Mouse (Mus musculus): ENCODE measurements around the gene Akap6. TPM values are rescaled to one million over a fixed set of nuclear protein-coding genes. Genes with fewer than 3 reads are reported as not detected.
A peak's percentile ranks its signal among the peaks of the same experiment; 100 is the strongest.

Akap6 gene
- polyA plus RNA-seq, 1 experiment from 2014 or later = 4.3 TPM

GRCm38 (mm10) chr12:52874332-52874923 is 175.2 kb downstream of the Akap6 start:
- Histone ChIP-seq H3K4me1 (no peaks in the 10 kb centered on the region), H3K4me3 (no peak overlapping the region), H3K36me3 (replicated peaks) (no peaks in the 10 kb centered on the region), H3K9me3 (no peaks in the 10 kb centered on the region), H3K27ac (replicated peaks) (no peak overlapping the region), H3K27me3 (replicated peaks; ENCODE audit: low read depth, poor library complexity, severe bottlenecking) (no peaks in the 10 kb centered on the region)
- WGBS = 77% methylated on average over 9 of the region's 9 CpGs
- DNase-seq (ENCODE audit: low spot score) = no peak

GRCm38 (mm10) chr12:52876065-52876464 is 176.9 kb downstream of the Akap6 start:
- WGBS = 45% methylated on average over 4 of the region's 4 CpGs
- H3K27ac ChIP-seq (replicated peaks) = no peak overlapping the region
- peaks cover 6% of the 10 kb centered on the region; the same call in 1 of the 2 replicates for H3K4me1 ChIP-seq
- H3K4me3 ChIP-seq = no peak overlapping the region
- H3K36me3 ChIP-seq (replicated peaks) = no peaks in the 10 kb centered on the region
- H3K27me3 ChIP-seq (replicated peaks; ENCODE audit: low read depth, poor library complexity, severe bottlenecking) = no peaks in the 10 kb centered on the region
- H3K9me3 ChIP-seq = no peaks in the 10 kb centered on the region
- DNase-seq (ENCODE audit: low spot score) = no peak

- H3K27me3 ChIP-seq (replicated peaks; ENCODE audit: low read depth, poor library complexity, severe bottlenecking) = no peaks in the 10 kb centered on the region
- peaks cover 6% of the 10 kb centered on the region; the same call in 1 of the 2 replicates for H3K4me1 ChIP-seq
- no peak overlapping the region for H3K27ac ChIP-seq (replicated peaks)
- H3K36me3 ChIP-seq (replicated peaks) = no peaks in the 10 kb centered on the region
- no peaks in the 10 kb centered on the region for H3K9me3 ChIP-seq
- WGBS = 90% methylated on average over 8 of the region's 8 CpGs
- no peak overlapping the region for H3K4me3 ChIP-seq
- no peak for DNase-seq (ENCODE audit: low spot score)
Measured at GRCm38 (mm10) chr12:52876978-52877769, 178.0 kb downstream of the Akap6 start.

GRCm38 (mm10) chr12:52879324-52879723 is 180.1 kb downstream of the Akap6 start:
- no peaks in the 10 kb centered on the region for H3K36me3 ChIP-seq (replicated peaks)
- H3K27ac ChIP-seq (replicated peaks) = no peak overlapping the region
- WGBS = 87% methylated on average over 8 of the region's 8 CpGs
- DNase-seq (ENCODE audit: low spot score) = no peak
- no peaks in the 10 kb centered on the region for H3K27me3 ChIP-seq (replicated peaks; ENCODE audit: low read depth, poor library complexity, severe bottlenecking)
- H3K4me1 ChIP-seq = peaks cover 14% of the 10 kb centered on the region
- no peak overlapping the region for H3K4me3 ChIP-seq
- H3K9me3 ChIP-seq = no peaks in the 10 kb centered on the region

GRCm38 (mm10) chr12:52892519-52892918 is 193.3 kb downstream of the Akap6 start:
- no peak overlapping the region for H3K27ac ChIP-seq (replicated peaks)
- no peaks in the 10 kb centered on the region for H3K36me3 ChIP-seq (replicated peaks)
- no peaks in the 10 kb centered on the region for H3K9me3 ChIP-seq
- 97% methylated on average over 7 of the region's 7 CpGs for WGBS
- no peaks in the 10 kb centered on the region for H3K27me3 ChIP-seq (replicated peaks; ENCODE audit: low read depth, poor library complexity, severe bottlenecking)
- no peak for DNase-seq (ENCODE audit: low spot score)
- no peak overlapping the region for H3K4me3 ChIP-seq
- H3K4me1 ChIP-seq = peaks cover 4% of the 10 kb centered on the region

GRCm38 (mm10) chr12:52893656-52894405 is 194.6 kb downstream of the Akap6 start:
- no peak overlapping the region for H3K27ac ChIP-seq (replicated peaks)
- H3K36me3 ChIP-seq (replicated peaks) = no peaks in the 10 kb centered on the region
- DNase-seq (ENCODE audit: low spot score) = no peak
- 80% methylated on average over 11 of the region's 11 CpGs for WGBS
- no peaks in the 10 kb centered on the region for H3K27me3 ChIP-seq (replicated peaks; ENCODE audit: low read depth, poor library complexity, severe bottlenecking)
- H3K4me3 ChIP-seq = no peak overlapping the region
- H3K4me1 ChIP-seq = peaks cover 4% of the 10 kb centered on the region
- H3K9me3 ChIP-seq = no peaks in the 10 kb centered on the region

GRCm38 (mm10) chr12:52895672-52896460 is 196.7 kb downstream of the Akap6 start:
- peak; percentile 51 for DNase-seq (ENCODE audit: low spot score)
- no peaks in the 10 kb centered on the region for H3K9me3 ChIP-seq
- no peak overlapping the region for H3K4me3 ChIP-seq
- no peak overlapping the region for H3K27ac ChIP-seq (replicated peaks)
- peaks cover 4% of the 10 kb centered on the region for H3K4me1 ChIP-seq
- H3K27me3 ChIP-seq (replicated peaks; ENCODE audit: low read depth, poor library complexity, severe bottlenecking) = no peaks in the 10 kb centered on the region
- WGBS = 47% methylated on average over 6 of the region's 6 CpGs
- no peaks in the 10 kb centered on the region for H3K36me3 ChIP-seq (replicated peaks)

GRCm38 (mm10) chr12:52896785-52897184 is 197.6 kb downstream of the Akap6 start:
- no peak for DNase-seq (ENCODE audit: low spot score)
- H3K27me3 ChIP-seq (replicated peaks; ENCODE audit: low read depth, poor library complexity, severe bottlenecking) = no peaks in the 10 kb centered on the region

GRCm38 (mm10) chr12:52898130-52898529 is 198.9 kb downstream of the Akap6 start:
- H3K4me3 ChIP-seq = no peak overlapping the region
- WGBS = 93% methylated on average over 10 of the region's 10 CpGs
- no peak overlapping the region for H3K27ac ChIP-seq (replicated peaks)
- no peaks in the 10 kb centered on the region for H3K9me3 ChIP-seq
- H3K27me3 ChIP-seq (replicated peaks; ENCODE audit: low read depth, poor library complexity, severe bottlenecking) = no peaks in the 10 kb centered on the region
- DNase-seq (ENCODE audit: low spot score) = no peak
- H3K4me1 ChIP-seq = peaks cover 4% of the 10 kb centered on the region
- no peaks in the 10 kb centered on the region for H3K36me3 ChIP-seq (replicated peaks)

More at GRCm38 (mm10) chr12:52896785-52897184, 197.6 kb downstream of the Akap6 start:
- no peak overlapping the region for H3K4me3 ChIP-seq
- H3K27ac ChIP-seq (replicated peaks) = no peak overlapping the region
- no peaks in the 10 kb centered on the region for H3K9me3 ChIP-seq
- 74% methylated on average over 3 of the region's 3 CpGs for WGBS
- H3K4me1 ChIP-seq = peaks cover 4% of the 10 kb centered on the region
- no peaks in the 10 kb centered on the region for H3K36me3 ChIP-seq (replicated peaks)

GRCm38 (mm10) chr12:52904046-52904445 is 204.9 kb downstream of the Akap6 start:
- Histone ChIP-seq H3K36me3 (replicated peaks) (no peaks in the 10 kb centered on the region), H3K27ac (replicated peaks) (no peak overlapping the region), H3K9me3 (no peaks in the 10 kb centered on the region), H3K27me3 (replicated peaks; ENCODE audit: low read depth, poor library complexity, severe bottlenecking) (no peaks in the 10 kb centered on the region), H3K4me3 (no peak overlapping the region), H3K4me1 (peaks cover 3% of the 10 kb centered on the region; the same call in 1 of the 2 replicates)
- DNase-seq (ENCODE audit: low spot score) = no peak
- WGBS = 85% methylated on average over 5 of the region's 5 CpGs

- Histone ChIP-seq H3K27me3 (replicated peaks; ENCODE audit: low read depth, poor library complexity, severe bottlenecking) (no peaks in the 10 kb centered on the region), H3K36me3 (replicated peaks) (no peaks in the 10 kb centered on the region), H3K4me1 (peaks cover 8% of the 10 kb centered on the region), H3K9me3 (no peaks in the 10 kb centered on the region), H3K27ac (replicated peaks) (no peak overlapping the region), H3K4me3 (no peak overlapping the region)
- 63% methylated on average over 13 of the region's 13 CpGs for WGBS
- no peak for DNase-seq (ENCODE audit: low spot score)
Measured at GRCm38 (mm10) chr12:52908448-52909066, 209.4 kb downstream of the Akap6 start.

- 83% methylated on average over 13 of the region's 13 CpGs for WGBS
- no peak for DNase-seq (ENCODE audit: low spot score)
- H3K27me3 ChIP-seq (replicated peaks; ENCODE audit: low read depth, poor library complexity, severe bottlenecking) = no peaks in the 10 kb centered on the region
Measured at GRCm38 (mm10) chr12:52910345-52910744, 211.2 kb downstream of the Akap6 start.

More at GRCm38 (mm10) chr12:52910345-52910744, 211.2 kb downstream of the Akap6 start:
- Histone ChIP-seq H3K36me3 (replicated peaks) (no peaks in the 10 kb centered on the region), H3K4me1 (peaks cover 8% of the 10 kb centered on the region), H3K9me3 (no peaks in the 10 kb centered on the region), H3K27ac (replicated peaks) (no peak overlapping the region), H3K4me3 (no peak overlapping the region)
